Mouse (Mus musculus) ES-E14 (cell line): ENCODE data around the gene Mrpl45.

Experiments
- MAFK ChIP-seq: IDR thresholded peaks from 2 replicates; pipeline ENCODE4 v1.6.1; 2014; ENCODE audit warnings: mild to moderate bottlenecking, low read depth, low read length, inconsistent platforms; ENCODE audit not compliant: insufficient read depth
- ZNF384 ChIP-seq: IDR thresholded peaks from 2 replicates; pipeline ENCODE4 v1.6.1; 2012; ENCODE audit warnings: low read depth, low read length, inconsistent platforms

DNA sequence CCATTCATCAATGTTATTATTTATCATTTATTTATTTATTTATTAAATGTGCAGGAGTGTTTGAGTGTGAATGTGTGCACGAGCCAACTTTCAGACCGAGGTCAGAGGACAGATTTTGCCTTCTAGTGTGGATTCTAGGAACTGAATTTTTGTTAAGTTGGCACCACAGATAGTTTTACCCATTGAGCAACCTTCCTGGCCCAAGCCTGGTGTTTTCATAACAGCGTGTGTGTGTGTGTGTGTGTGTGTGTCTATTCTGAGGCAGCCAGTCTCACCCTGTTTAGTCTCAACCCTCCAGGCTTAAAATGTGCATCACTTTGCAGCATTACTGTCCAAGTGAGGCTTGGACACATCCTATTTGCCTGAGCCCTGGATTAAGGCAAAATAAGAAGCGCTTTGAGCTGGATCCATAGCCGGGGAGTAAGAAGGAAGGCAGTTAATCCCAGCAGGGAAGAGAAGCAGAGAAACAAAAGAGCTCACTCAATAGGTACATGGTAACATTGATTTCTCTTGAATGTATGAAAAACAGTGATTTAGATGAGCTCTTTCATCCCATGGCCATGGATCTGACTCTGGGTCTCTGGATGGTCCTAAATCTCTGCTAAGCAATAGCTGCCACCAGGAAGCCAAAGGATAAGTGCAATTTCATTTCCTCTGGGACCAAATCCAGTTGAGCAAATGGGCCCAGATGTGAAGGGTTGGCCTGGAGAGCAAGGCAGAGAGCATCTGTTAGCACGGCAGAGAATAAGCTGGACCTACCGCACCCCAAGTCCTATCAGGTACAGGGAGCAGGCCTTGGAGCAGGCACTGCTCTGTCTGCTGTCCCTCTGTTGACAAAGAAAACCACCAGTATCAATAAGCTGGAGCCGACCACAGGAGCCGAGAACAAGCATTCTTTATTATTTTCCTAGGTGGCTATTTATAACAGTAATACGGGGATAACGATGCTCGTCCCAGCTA lies 16.0 kb downstream of the Mrpl45 start:
- no peak for TF ChIP-seq MAFK
- no peak for TF ChIP-seq ZNF384
